Mouse (Mus musculus) liver, postnatal 0 days (tissue): ENCODE measurements around the gene Sftpd.

ENCODE experiments used
- CTCF ChIP-seq: sonication (generic); IDR thresholded peaks from 2 replicates; pipeline ENCODE4 v1.5.1; 2016; ENCODE audit warnings: antibody characterized with exemption, low read depth
- EP300 ChIP-seq: IDR thresholded peaks from 2 replicates; pipeline ENCODE4 v1.6.1; 2016; ENCODE audit warnings: antibody characterized with exemption, low read depth, mild to moderate bottlenecking

DNA sequence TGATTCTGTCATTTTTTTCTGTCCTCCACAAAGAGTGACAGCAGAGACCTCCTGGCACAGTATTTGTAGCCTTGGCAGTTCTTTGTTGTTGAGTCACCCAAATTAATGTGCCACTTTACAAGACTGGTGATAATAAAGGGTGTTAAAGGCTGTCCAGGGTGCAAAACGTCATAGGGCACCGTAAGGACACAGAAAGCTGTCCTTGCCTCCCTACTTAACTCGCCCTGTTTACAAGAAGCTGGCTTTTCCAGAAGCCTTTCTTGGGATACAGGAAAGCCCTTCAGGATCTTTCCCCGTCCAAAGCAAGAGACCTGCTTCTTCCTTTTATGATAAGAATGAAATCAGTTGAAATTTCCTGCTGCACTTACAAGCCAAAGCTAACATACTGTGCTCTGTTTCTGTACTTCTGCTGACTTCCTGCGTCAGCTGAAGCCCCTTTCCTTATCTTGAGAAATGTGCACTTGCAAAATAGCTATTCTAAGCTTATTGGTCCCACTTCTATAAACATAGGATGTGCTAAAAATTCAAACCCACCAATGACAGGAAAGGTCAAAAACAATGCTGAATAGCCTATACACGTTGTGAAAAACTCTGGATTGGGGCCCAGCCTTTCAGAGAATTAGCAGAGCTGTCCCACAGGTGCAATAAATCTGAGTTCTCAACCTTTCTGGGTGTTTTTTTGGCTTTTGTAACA, 13.2 kb upstream of the Sftpd start:
- TF ChIP-seq CTCF = no peak
- TF ChIP-seq EP300 = peak; percentile 67
